Mouse (Mus musculus): Measurements from ENCODE around the gene Nsg1.

Gene Nsg1

GRCm38 (mm10) chr5:38140893-38141292, 18.8 kb downstream of the Nsg1 start:
- DNase-seq (ENCODE audit: low spot score): no peak

- no peak for DNase-seq (ENCODE audit: low spot score)
These were observed 22.5 kb downstream of the Nsg1 start for GRCm38 (mm10) chr5:38137163-38137562.

GRCm38 (mm10) chr5:38136247-38136646, 23.5 kb downstream of the Nsg1 start:
- DNase-seq (ENCODE audit: low spot score): no peak

- no peak for DNase-seq (ENCODE audit: low spot score)
These were observed 30.4 kb downstream of the Nsg1 start for GRCm38 (mm10) chr5:38129339-38129738.

- DNase-seq (ENCODE audit: low spot score): no peak
These were observed 33.0 kb downstream of the Nsg1 start for GRCm38 (mm10) chr5:38126519-38127306.

- peak; percentile 32 for DNase-seq (ENCODE audit: low spot score)
These were observed 38.0 kb downstream of the Nsg1 start for GRCm38 (mm10) chr5:38121699-38122098.

GRCm38 (mm10) chr5:38119268-38119667, 40.4 kb downstream of the Nsg1 start:
- DNase-seq (ENCODE audit: low spot score): no peak

GRCm38 (mm10) chr5:38117056-38117455, 42.7 kb downstream of the Nsg1 start:
- no peak for DNase-seq (ENCODE audit: low spot score)

GRCm38 (mm10) chr5:38114526-38114925, 45.2 kb downstream of the Nsg1 start:
- DNase-seq (ENCODE audit: low spot score): no peak

- no peak for DNase-seq (ENCODE audit: low spot score)
These were observed 52.9 kb downstream of the Nsg1 start for GRCm38 (mm10) chr5:38106807-38107206.

- DNase-seq (ENCODE audit: low spot score): no peak
These were observed 53.5 kb downstream of the Nsg1 start for GRCm38 (mm10) chr5:38106080-38106697.

GRCm38 (mm10) chr5:38102945-38103344, 56.8 kb downstream of the Nsg1 start:
- DNase-seq (ENCODE audit: low spot score): no peak

GRCm38 (mm10) chr5:38099139-38099676, 60.5 kb downstream of the Nsg1 start:
- no peak for DNase-seq (ENCODE audit: low spot score)

- no peak for DNase-seq (ENCODE audit: low spot score)
These were observed 62.1 kb downstream of the Nsg1 start for GRCm38 (mm10) chr5:38097501-38098093.

GRCm38 (mm10) chr5:38094331-38094730, 65.4 kb downstream of the Nsg1 start:
- DNase-seq (ENCODE audit: low spot score): no peak

GRCm38 (mm10) chr5:38091966-38092304, 67.8 kb downstream of the Nsg1 start:
- DNase-seq (ENCODE audit: low spot score): no peak

GRCm38 (mm10) chr5:38091046-38091965, 68.4 kb downstream of the Nsg1 start:
- no peak for DNase-seq (ENCODE audit: low spot score)

- DNase-seq (ENCODE audit: low spot score): no peak
These were observed 69.1 kb downstream of the Nsg1 start for GRCm38 (mm10) chr5:38090581-38090980.

- DNase-seq (ENCODE audit: low spot score): no peak
These were observed 69.6 kb downstream of the Nsg1 start for GRCm38 (mm10) chr5:38090111-38090510.

Measured in testis, postnatal 14 days (tissue).